Mouse (Mus musculus) lung, postnatal 0 days (tissue): ENCODE measurements around the gene Mef2a.

Source experiments
- CTCF ChIP-seq: IDR thresholded peaks from 2 replicates; pipeline ENCODE4 v1.5.1; 2016; ENCODE audit warnings: antibody characterized with exemption, mild to moderate bottlenecking
- EP300 ChIP-seq: IDR thresholded peaks from 2 replicates; pipeline ENCODE4 v1.6.1; 2016; ENCODE audit warnings: antibody characterized with exemption, mild to moderate bottlenecking, control low read depth

- TF ChIP-seq CTCF (no peak), EP300 (no peak)
Measured at GRCm38 (mm10) chr7:67371351-67371890, 1.2 kb downstream of the Mef2a start.
